Mouse (Mus musculus) yolk sac, embryonic 10.5 days (tissue): ENCODE measurements around the gene Tet3.

Experiments
- DNase-seq: peaks from one replicate; pipeline ENCODE4 v3.0.0-alpha.2; 2017; ENCODE audit warnings: low spot score

The Tet3 gene

GRCm38 (mm10) chr6:83325525-83326393, 133.1 kb downstream of the Tet3 start, which contains the start of the genes Mthfd2 and Mob1a:
Gene Mthfd2 (minus strand): TSS chr6:83325908.
Gene Mob1a (plus strand): TSS chr6:83326016.
- DNase-seq: peak; percentile 96

- DNase-seq: no peak
Observed at GRCm38 (mm10) chr6:83323652-83324419, 135.0 kb downstream of the Tet3 start.

- no peak for DNase-seq
Observed at GRCm38 (mm10) chr6:83322794-83323193, 136.1 kb downstream of the Tet3 start.

GRCm38 (mm10) chr6:83321927-83322326, 137.0 kb downstream of the Tet3 start:
- DNase-seq: no peak

GRCm38 (mm10) chr6:83317108-83317741, 141.7 kb downstream of the Tet3 start:
- peak; percentile 84 for DNase-seq

- DNase-seq: peak; percentile 44
Observed at GRCm38 (mm10) chr6:83316022-83316421, 142.9 kb downstream of the Tet3 start.

- DNase-seq: no peak
Observed at GRCm38 (mm10) chr6:83315293-83315692, 143.6 kb downstream of the Tet3 start.

GRCm38 (mm10) chr6:83312514-83312913, 146.4 kb downstream of the Tet3 start:
- DNase-seq: peak; percentile 40
